Mouse (Mus musculus) hindbrain, embryonic 12.5 days (tissue): ENCODE data around the gene Capn11. TPM values are rescaled to one million over a fixed set of nuclear protein-coding genes. Genes with fewer than 3 reads are reported as not detected.

Experiments used
- ATAC-seq: fragments of 200-750 bp; cut with Nextera tagmentation; 2 replicates; pipeline ENCODE4 v1.8.0; 2017; ENCODE audit warnings: moderate TSS enrichment; ENCODE audit not compliant: low FRiP score
- H3K27ac ChIP-seq: fragments of 300-500 bp; sonication (generic); 2 replicates; pipeline ENCODE4 v1.5.1; 2016; ENCODE audit warnings: mild to moderate bottlenecking
- H3K27me3 ChIP-seq: fragments of 300-500 bp; sonication (generic); 2 replicates; pipeline ENCODE4 v1.6.1; 2016; ENCODE audit warnings: mild to moderate bottlenecking
- H3K36me3 ChIP-seq: fragments of 300-500 bp; sonication (generic); 2 replicates; pipeline ENCODE4 v1.6.1; 2016; ENCODE audit warnings: mild to moderate bottlenecking
- H3K4me1 ChIP-seq: fragments of 300-500 bp; sonication (generic); 2 replicates; pipeline ENCODE4 v1.6.1; 2016
- H3K4me2 ChIP-seq: fragments of 300-500 bp; sonication (generic); replicated peaks from 2 replicates; pipeline ENCODE4 v1.6.1; 2016; ENCODE audit warnings: mild to moderate bottlenecking
- H3K4me3 ChIP-seq: fragments of 300-500 bp; sonication (generic); 2 replicates; pipeline ENCODE4 v1.5.1; 2016; ENCODE audit warnings: mild to moderate bottlenecking
- H3K9ac ChIP-seq: fragments of 300-500 bp; sonication (generic); 2 replicates; pipeline ENCODE4 v1.6.1; 2016; ENCODE audit warnings: mild to moderate bottlenecking, moderate library complexity
- H3K9me3 ChIP-seq: fragments of 300-500 bp; sonication (generic); replicated peaks from 2 replicates; pipeline ENCODE4 v1.6.1; 2016; ENCODE audit warnings: mild to moderate bottlenecking
- WGBS: fragments of 180-500 bp; shearing (Covaris S2); methylation state at CpG from one replicate; pipeline ENCODE4 v1.1.7; 2016; 5-methylcytosine and 5-hydroxymethylcytosine counted together
- polyA plus RNA-seq: library from polyadenylated mRNA; unstranded; fragments of >200 nt; fragmentation: Nextera tagmentation; extraction: Ambion mirVana; gene quantifications from 2 replicates; pipeline ENCODE4 v1.2.1, GENCODE M21; 2016

Capn11 gene
- polyA plus RNA-seq, 1 experiment from 2014 or later, result 1.4 TPM

DNA sequence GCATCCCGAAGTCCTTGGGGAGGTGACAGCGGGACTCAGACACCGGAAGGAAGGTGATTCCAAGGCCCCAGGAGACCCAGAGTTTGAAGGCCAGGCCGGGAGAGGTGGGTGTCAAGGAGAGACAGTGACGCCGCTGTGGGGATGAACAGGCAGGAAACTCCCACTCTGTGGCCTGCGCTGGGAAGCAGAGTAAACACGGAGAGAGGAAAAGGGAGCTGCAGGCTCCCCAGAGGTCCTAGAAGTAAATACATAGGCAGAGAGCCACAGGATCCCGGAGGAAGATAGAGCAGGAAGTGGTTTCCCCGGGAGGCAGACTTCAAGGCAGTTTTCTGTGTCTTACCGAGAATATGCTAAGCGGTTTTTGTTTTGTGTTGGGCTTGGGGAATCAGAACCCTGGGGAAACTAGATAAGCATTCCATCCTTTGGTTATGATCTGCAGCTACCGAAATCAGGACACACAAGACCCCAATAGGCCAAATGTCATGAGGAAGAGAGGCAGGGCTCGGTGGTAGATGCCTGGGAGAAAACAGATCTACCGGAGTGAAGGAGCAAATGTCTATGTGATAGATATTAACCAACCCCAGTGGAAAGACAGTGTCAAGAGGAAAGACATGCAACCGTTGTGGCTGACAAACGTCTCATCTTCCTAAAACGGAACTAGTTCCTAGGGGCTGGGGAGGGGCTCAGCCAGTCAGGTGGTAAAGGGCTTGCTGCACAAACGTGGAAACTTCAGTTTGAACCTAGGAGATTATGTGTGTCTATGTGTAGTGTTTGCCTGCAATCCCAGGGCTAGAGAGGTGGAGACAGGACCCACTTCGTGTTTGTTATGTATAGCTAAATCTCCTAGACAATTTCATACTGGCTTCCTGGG, 39.5 kb downstream of the Capn11 start:
- Histone ChIP-seq H3K36me3 (no peaks in the 10 kb centered on the region), H3K27me3 (0 out of 2 replicates have a peak, but pooled peaks cover under 1% of the 10 kb centered on the region), H3K4me2 (peak overlapping the region; percentile 37), H3K4me1 (peaks cover 10% of the 10 kb centered on the region), H3K27ac (peak overlapping the region; percentile 55; the same call in 1 of the 2 replicates), H3K4me3 (no peak overlapping the region), H3K9ac (0 out of 2 replicates have a peak overlapping the region, but pooled peaks have one; percentile 29), H3K9me3 (no peaks in the 10 kb centered on the region)
- 28% methylated on average over 20 of the region's 20 CpGs for WGBS
- ATAC-seq, result no peak

- no peak overlapping the region for H3K4me3 ChIP-seq
- H3K36me3 ChIP-seq, result no peaks in the 10 kb centered on the region
- H3K27me3 ChIP-seq, result 0 out of 2 replicates have a peak, but pooled peaks cover 2% of the 10 kb centered on the region
- ATAC-seq, result no peak
- H3K4me1 ChIP-seq, result peaks cover 10% of the 10 kb centered on the region
- H3K9me3 ChIP-seq, result no peaks in the 10 kb centered on the region
- H3K4me2 ChIP-seq, result peak overlapping the region; percentile 37
- peak overlapping the region; percentile 55; the same call in 1 of the 2 replicates for H3K27ac ChIP-seq
- 13% methylated on average over 8 of the region's 8 CpGs for WGBS
- H3K9ac ChIP-seq, result 0 out of 2 replicates have a peak overlapping the region, but pooled peaks have one; percentile 29
These were observed 40.2 kb downstream of the Capn11 start for GRCm38 (mm10) chr17:45618941-45619385.

GRCm38 (mm10) chr17:45617655-45618054, 41.5 kb downstream of the Capn11 start:
- Histone ChIP-seq H3K36me3 (no peaks in the 10 kb centered on the region), H3K4me1 (peaks cover 10% of the 10 kb centered on the region), H3K9ac (no peak overlapping the region), H3K4me3 (no peak overlapping the region), H3K4me2 (no peak overlapping the region), H3K27me3 (0 out of 2 replicates have a peak, but pooled peaks cover 2% of the 10 kb centered on the region), H3K9me3 (no peaks in the 10 kb centered on the region), H3K27ac (no peak overlapping the region)
- ATAC-seq, result no peak
- 94% methylated on average over 6 of the region's 6 CpGs for WGBS

GRCm38 (mm10) chr17:45616679-45617078, 42.4 kb downstream of the Capn11 start:
- 90% methylated on average over 3 of the region's 3 CpGs for WGBS
- no peak for ATAC-seq
- Histone ChIP-seq H3K27me3 (0 out of 2 replicates have a peak, but pooled peaks cover 2% of the 10 kb centered on the region), H3K36me3 (no peaks in the 10 kb centered on the region), H3K4me1 (peaks cover 10% of the 10 kb centered on the region), H3K9ac (no peak overlapping the region), H3K9me3 (no peaks in the 10 kb centered on the region), H3K27ac (no peak overlapping the region), H3K4me2 (no peak overlapping the region), H3K4me3 (no peak overlapping the region)

GRCm38 (mm10) chr17:45616046-45616650, 43.0 kb downstream of the Capn11 start:
- 0 out of 2 replicates have a peak, but pooled peaks cover 2% of the 10 kb centered on the region for H3K27me3 ChIP-seq
- H3K4me2 ChIP-seq, result no peak overlapping the region
- H3K36me3 ChIP-seq, result no peaks in the 10 kb centered on the region
- H3K9ac ChIP-seq, result no peak overlapping the region
- H3K4me1 ChIP-seq, result peaks cover 10% of the 10 kb centered on the region
- no peak for ATAC-seq
- 53% methylated on average over 4 of the region's 4 CpGs for WGBS
- H3K9me3 ChIP-seq, result no peaks in the 10 kb centered on the region
- H3K27ac ChIP-seq, result no peak overlapping the region
- H3K4me3 ChIP-seq, result no peak overlapping the region

DNA sequence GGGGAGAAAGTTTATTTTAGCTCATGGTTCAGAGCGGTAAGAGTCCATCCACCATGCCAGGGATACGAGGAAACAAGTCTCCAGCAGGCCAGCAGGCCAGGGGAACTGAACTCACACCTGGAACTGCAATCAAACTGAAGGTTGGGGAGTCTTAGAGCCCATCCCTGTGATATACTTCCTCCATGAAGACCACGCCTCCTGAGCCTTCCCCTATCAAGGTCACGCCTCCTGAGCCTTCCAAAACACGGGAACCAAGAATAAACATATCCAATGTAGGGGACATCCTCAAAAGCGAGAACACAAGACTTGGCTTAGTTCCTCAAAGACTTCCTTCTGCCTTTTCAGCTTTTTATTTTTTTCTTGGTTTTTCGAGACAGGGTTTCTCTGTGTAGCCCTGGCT, 46.2 kb downstream of the Capn11 start:
- Histone ChIP-seq H3K27ac (no peak overlapping the region), H3K27me3 (0 out of 2 replicates have a peak, but pooled peaks cover 2% of the 10 kb centered on the region), H3K9me3 (no peaks in the 10 kb centered on the region), H3K4me1 (peaks cover 4% of the 10 kb centered on the region; the same call in 1 of the 2 replicates), H3K4me3 (no peak overlapping the region), H3K9ac (no peak overlapping the region), H3K36me3 (no peaks in the 10 kb centered on the region), H3K4me2 (no peak overlapping the region)
- WGBS, result 89% methylated on average over 7 of the region's 7 CpGs
- no peak for ATAC-seq

GRCm38 (mm10) chr17:45612008-45612407, 47.1 kb downstream of the Capn11 start:
- Histone ChIP-seq H3K36me3 (no peaks in the 10 kb centered on the region), H3K9me3 (no peaks in the 10 kb centered on the region), H3K9ac (no peak overlapping the region), H3K4me1 (peaks cover 4% of the 10 kb centered on the region; the same call in 1 of the 2 replicates), H3K4me3 (no peak overlapping the region), H3K27me3 (0 out of 2 replicates have a peak, but pooled peaks cover 2% of the 10 kb centered on the region), H3K4me2 (no peak overlapping the region), H3K27ac (no peak overlapping the region)
- ATAC-seq, result no peak
- WGBS, result 77% methylated on average over 8 of the region's 8 CpGs

DNA sequence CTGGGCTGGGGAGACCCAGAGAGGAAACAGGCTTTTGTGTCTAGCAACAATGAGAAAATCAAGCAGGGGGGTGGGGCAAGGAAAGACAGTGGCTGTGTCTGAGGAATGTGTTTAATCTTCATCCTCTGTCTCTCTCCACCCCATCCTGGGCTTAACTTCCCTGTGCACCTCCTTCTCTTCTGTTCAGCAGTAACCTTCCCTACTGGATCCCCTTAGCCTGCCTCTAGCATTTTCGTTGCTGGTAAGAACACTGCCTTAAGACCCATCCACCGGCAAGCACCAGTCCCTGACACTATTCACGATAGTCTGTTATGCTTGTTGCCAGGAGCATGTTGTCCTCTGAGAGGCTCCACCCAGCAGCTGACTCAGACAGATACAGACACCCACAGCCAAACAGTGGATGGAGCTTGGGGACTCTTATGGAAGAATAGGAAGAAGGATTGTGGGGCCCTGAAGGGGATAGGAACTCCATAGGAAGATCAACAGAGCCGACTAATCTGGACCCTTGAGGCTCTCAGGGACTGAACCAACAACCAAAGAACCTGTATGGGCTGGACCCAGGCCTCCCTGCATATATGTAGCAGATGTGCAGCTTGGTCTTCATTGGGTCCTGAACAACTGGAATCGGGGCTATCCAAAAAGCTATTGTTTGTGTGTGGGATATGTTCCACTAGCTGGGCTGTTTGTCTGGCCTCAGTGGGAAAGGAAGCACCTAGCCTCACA, 48.8 kb downstream of the Capn11 start:
- Histone ChIP-seq H3K9me3 (no peaks in the 10 kb centered on the region), H3K9ac (0 out of 2 replicates have a peak overlapping the region, but pooled peaks have one; percentile 4), H3K4me2 (no peak overlapping the region), H3K4me1 (peaks cover 4% of the 10 kb centered on the region; the same call in 1 of the 2 replicates), H3K27me3 (0 out of 2 replicates have a peak, but pooled peaks cover 2% of the 10 kb centered on the region), H3K36me3 (no peaks in the 10 kb centered on the region), H3K27ac (no peak overlapping the region), H3K4me3 (no peak overlapping the region)
- no peak for ATAC-seq
- 39% methylated on average over 5 of the region's 5 CpGs for WGBS

GRCm38 (mm10) chr17:45608396-45608795, 50.7 kb downstream of the Capn11 start:
- Histone ChIP-seq H3K9me3 (no peaks in the 10 kb centered on the region), H3K4me2 (no peak overlapping the region), H3K4me3 (no peak overlapping the region), H3K36me3 (no peaks in the 10 kb centered on the region), H3K27me3 (no peaks in the 10 kb centered on the region), H3K4me1 (peaks cover 4% of the 10 kb centered on the region; the same call in 1 of the 2 replicates), H3K27ac (no peak overlapping the region), H3K9ac (no peak overlapping the region)
- no peak for ATAC-seq
- WGBS, result 96% methylated on average over 4 of the region's 4 CpGs

DNA sequence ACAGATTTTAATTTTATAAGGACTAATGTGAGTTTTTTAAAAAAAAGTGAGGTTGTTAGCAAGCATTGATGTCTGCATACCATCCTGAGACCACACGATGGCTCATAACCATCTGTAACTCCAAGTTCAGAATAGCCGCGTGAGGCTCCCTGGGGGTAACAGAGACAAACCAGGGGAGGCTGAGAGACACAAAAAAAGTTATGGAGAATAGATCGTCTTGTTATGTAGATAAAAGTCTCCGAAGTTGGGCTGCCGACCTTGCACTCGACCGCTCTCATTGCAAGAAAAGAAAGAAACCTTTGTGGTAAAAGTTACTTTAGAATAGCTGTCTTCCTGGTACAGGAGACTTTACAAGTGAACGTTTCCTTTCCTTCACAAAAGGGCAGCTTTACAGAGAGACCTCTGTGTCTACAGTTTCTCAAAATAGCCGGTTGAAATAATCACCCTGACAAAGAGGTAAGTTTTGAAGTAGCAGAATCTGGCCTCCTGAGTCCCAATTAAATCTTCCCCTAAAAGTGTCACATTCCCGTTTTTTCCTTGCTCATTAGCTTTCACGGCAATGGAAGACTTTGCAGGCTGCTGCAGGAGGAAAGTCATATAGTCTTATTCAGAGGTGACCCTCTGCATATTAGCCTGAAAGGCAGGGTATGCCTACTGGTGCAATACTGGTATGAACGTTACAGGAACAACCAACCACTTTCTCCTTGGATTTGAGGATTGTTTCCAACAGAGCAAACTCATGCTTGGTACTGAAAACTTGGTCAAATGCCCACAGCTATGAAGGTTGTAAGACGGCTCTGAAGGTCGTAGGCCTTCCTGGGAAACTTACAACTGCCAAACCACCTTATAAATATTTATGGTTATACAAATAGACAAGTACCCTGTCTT, 51.9 kb downstream of the Capn11 start:
- Histone ChIP-seq H3K9ac (no peak overlapping the region), H3K36me3 (no peaks in the 10 kb centered on the region), H3K27me3 (peaks cover 2% of the 10 kb centered on the region), H3K9me3 (no peaks in the 10 kb centered on the region), H3K4me3 (no peak overlapping the region), H3K4me2 (no peak overlapping the region), H3K4me1 (peaks cover 4% of the 10 kb centered on the region), H3K27ac (no peak overlapping the region)
- ATAC-seq, result no peak
- WGBS, result 79% methylated on average over 15 of the region's 15 CpGs

DNA sequence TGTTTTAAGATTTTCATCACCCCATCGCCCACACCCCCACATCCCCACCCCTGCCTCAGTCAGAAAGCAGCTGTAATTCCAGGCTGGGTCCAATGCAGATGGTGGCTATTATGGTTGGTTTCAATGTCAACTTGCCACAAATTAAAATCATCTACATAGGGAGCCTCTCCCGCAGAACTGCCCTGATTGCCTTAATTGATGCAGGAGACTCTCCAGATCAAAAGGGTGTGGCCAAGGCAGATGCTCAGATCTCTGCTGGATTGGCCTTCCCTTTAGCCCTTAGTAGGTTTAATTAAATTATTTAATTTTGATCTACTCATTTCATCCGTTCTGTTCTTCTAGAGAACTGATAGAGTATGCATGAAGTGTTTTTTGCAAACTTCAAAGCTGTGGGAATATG, 56.1 kb downstream of the Capn11 start:
- ATAC-seq, result no peak
- Histone ChIP-seq H3K9me3 (no peaks in the 10 kb centered on the region), H3K36me3 (no peaks in the 10 kb centered on the region), H3K4me3 (no peak overlapping the region), H3K4me1 (peaks cover 27% of the 10 kb centered on the region), H3K27ac (no peak overlapping the region), H3K27me3 (peaks cover 26% of the 10 kb centered on the region), H3K4me2 (no peak overlapping the region), H3K9ac (no peak overlapping the region)
- 81% methylated on average over 3 of the region's 3 CpGs for WGBS
